Mouse (Mus musculus) heart, embryonic 12.5 days (tissue): ENCODE results near the gene Smo. TPM values are rescaled to one million over a fixed set of nuclear protein-coding genes. Genes with fewer than 3 reads are reported as not detected.

Experiments
- ATAC-seq: fragments of 200-750 bp; cut with Nextera tagmentation; 2 replicates; pipeline ENCODE4 v1.8.0; 2017; ENCODE audit warnings: moderate TSS enrichment, moderate library complexity; ENCODE audit not compliant: insufficient number of reproducible peaks, low FRiP score
- H3K27ac ChIP-seq: fragments of 300-500 bp; sonication (generic); 2 replicates; pipeline ENCODE4 v1.5.1; 2016; ENCODE audit warnings: mild to moderate bottlenecking, moderate library complexity; ENCODE audit not compliant: poor library complexity, severe bottlenecking
- H3K27me3 ChIP-seq: fragments of 300-500 bp; sonication (generic); replicated peaks from 2 replicates; pipeline ENCODE4 v1.6.1; 2016; ENCODE audit warnings: mild to moderate bottlenecking, moderate library complexity
- H3K36me3 ChIP-seq: fragments of 300-500 bp; sonication (generic); 2 replicates; pipeline ENCODE4 v1.6.1; 2016; ENCODE audit warnings: mild to moderate bottlenecking, moderate library complexity
- H3K4me1 ChIP-seq: fragments of 300-500 bp; sonication (generic); replicated peaks from 2 replicates; pipeline ENCODE4 v1.6.1; 2016; ENCODE audit warnings: mild to moderate bottlenecking
- H3K4me2 ChIP-seq: fragments of 300-500 bp; sonication (generic); 2 replicates; pipeline ENCODE4 v1.6.1; 2016; ENCODE audit warnings: mild to moderate bottlenecking, moderate library complexity
- H3K4me3 ChIP-seq: fragments of 300-500 bp; sonication (generic); 2 replicates; pipeline ENCODE4 v1.5.1; 2016; ENCODE audit warnings: mild to moderate bottlenecking
- H3K9ac ChIP-seq: fragments of 300-500 bp; sonication (generic); 2 replicates; pipeline ENCODE4 v1.6.1; 2016; ENCODE audit warnings: mild to moderate bottlenecking, moderate library complexity
- H3K9me3 ChIP-seq: fragments of 300-500 bp; sonication (generic); replicated peaks from 2 replicates; pipeline ENCODE4 v1.6.1; 2016; ENCODE audit warnings: mild to moderate bottlenecking, moderate library complexity
- WGBS: fragments of 180-500 bp; shearing (Covaris S2); methylation state at CpG from one replicate; pipeline ENCODE4 v1.1.7; 2016; 5-methylcytosine and 5-hydroxymethylcytosine counted together
- polyA plus RNA-seq: library from polyadenylated mRNA; unstranded; fragments of >200 nt; fragmentation: Nextera tagmentation; extraction: Ambion mirVana; gene quantifications from 2 replicates; pipeline ENCODE4 v1.2.1, GENCODE M21; 2016

Gene Smo
- polyA plus RNA-seq, 1 experiment from 2014 or later: 26.4 TPM

DNA sequence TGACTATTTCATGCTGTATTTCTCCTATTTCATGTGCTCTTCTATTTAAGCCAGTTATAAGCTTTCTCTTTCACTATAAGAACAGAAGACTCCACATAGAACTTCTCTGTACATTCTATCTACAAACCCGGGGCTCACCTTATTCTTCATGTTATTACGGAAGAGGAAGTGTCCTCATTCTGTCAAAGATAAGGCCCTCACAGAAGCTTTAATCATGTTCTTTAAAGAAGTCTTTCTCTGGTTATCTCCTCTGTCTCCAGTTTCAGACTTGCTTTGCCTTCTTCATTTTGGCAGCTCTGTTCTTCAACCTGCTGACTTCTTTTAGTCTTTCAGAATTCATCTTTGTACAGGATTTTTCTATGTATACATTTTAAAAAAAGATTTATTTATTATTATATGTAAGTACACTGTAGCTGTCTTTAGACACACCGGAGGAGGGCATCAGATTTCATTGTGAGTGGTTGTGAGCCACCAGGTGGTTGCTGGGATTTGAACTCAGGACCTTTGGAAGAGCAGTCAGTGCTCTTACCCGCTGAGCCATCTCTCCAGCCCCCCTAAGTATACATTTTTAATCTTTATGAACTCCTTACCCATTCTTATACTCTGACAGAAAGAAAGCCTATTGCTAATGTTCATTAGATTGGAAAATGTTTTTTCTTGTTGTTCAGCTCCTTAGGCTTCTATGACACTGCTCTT lies 41.4 kb downstream of the Smo start:
- H3K27me3 ChIP-seq: no peaks in the 10 kb centered on the region
- no peak for ATAC-seq
- no peaks in the 10 kb centered on the region for H3K36me3 ChIP-seq
- 63% methylated on average over 4 of the region's 4 CpGs for WGBS
- no peak overlapping the region for H3K4me2 ChIP-seq
- no peak overlapping the region for H3K9ac ChIP-seq
- no peaks in the 10 kb centered on the region for H3K9me3 ChIP-seq
- H3K27ac ChIP-seq: no peak overlapping the region
- H3K4me3 ChIP-seq: no peak overlapping the region
- H3K4me1 ChIP-seq: peaks cover 3% of the 10 kb centered on the region; the same call in 1 of the 2 replicates

GRCm38 (mm10) chr6:29777238-29777555 lies 41.9 kb downstream of the Smo start:
- H3K4me3 ChIP-seq: no peak overlapping the region
- no peak overlapping the region for H3K27ac ChIP-seq
- no peak overlapping the region for H3K4me2 ChIP-seq
- H3K4me1 ChIP-seq: peaks cover 3% of the 10 kb centered on the region; the same call in 1 of the 2 replicates
- no peaks in the 10 kb centered on the region for H3K27me3 ChIP-seq
- WGBS: 88% methylated on average over 3 of the region's 3 CpGs
- H3K9ac ChIP-seq: no peak overlapping the region
- no peaks in the 10 kb centered on the region for H3K9me3 ChIP-seq
- no peaks in the 10 kb centered on the region for H3K36me3 ChIP-seq
- ATAC-seq: no peak

DNA sequence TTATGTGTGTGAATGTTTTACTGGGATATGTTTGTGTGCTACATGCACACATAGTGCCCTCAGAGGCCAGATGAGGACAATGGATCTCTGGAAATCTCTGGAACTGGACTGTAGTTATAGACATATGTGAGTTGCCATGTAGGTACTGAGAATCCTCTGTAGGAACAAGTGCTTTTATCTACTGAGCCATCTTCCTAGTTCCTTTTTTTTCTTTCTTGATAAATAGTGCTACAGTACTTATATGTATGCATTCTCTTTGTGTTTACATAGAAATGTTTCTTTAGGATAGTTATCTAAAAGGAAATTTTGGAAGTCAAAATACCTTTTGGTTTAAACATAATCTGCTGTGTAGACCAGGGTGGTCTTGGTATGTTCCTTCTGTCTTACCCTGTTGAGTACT lies 44.8 kb downstream of the Smo start:
- H3K27ac ChIP-seq: no peak overlapping the region
- H3K9me3 ChIP-seq: no peaks in the 10 kb centered on the region
- H3K27me3 ChIP-seq: no peaks in the 10 kb centered on the region
- ATAC-seq: no peak
- peaks cover 3% of the 10 kb centered on the region; the same call in 1 of the 2 replicates for H3K4me1 ChIP-seq
- H3K36me3 ChIP-seq: no peaks in the 10 kb centered on the region
- H3K9ac ChIP-seq: no peak overlapping the region
- no peak overlapping the region for H3K4me2 ChIP-seq
- no peak overlapping the region for H3K4me3 ChIP-seq

- 96% methylated on average over 2 of the region's 2 CpGs for WGBS
- Histone ChIP-seq H3K4me2 (no peak overlapping the region), H3K27me3 (no peaks in the 10 kb centered on the region), H3K36me3 (no peaks in the 10 kb centered on the region), H3K4me3 (no peak overlapping the region), H3K4me1 (peaks cover 2% of the 10 kb centered on the region; the same call in 1 of the 2 replicates), H3K27ac (no peak overlapping the region), H3K9me3 (no peaks in the 10 kb centered on the region), H3K9ac (no peak overlapping the region)
- no peak for ATAC-seq
Measured at GRCm38 (mm10) chr6:29780571-29780970, 45.3 kb downstream of the Smo start.

DNA sequence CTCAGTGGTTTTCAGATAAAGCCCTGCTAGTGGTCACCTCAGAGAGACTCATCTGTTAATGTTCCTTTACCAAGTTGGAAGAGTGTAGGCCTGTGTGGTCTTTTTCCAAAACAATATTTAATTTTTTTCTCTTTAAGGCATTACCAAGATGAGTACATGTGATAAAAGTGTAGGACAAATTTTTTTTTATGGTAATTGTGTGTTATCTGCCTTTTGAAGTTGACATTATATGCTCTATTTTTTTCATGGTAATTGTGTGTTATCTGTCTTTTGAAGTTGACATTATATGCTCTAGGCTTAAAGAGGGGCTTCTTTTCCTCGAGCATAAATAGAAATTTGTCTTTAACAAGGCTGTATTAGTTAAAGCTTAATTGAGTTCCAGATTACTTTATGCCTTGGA lies 46.9 kb downstream of the Smo start:
- H3K4me3 ChIP-seq: no peak overlapping the region
- H3K36me3 ChIP-seq: no peaks in the 10 kb centered on the region
- H3K27me3 ChIP-seq: no peaks in the 10 kb centered on the region
- H3K27ac ChIP-seq: no peak overlapping the region
- H3K9ac ChIP-seq: no peak overlapping the region
- 75% methylated on average over 1 of the region's 1 CpGs for WGBS
- ATAC-seq: no peak
- H3K4me1 ChIP-seq: no peaks in the 10 kb centered on the region; the same call in 1 of the 2 replicates
- H3K4me2 ChIP-seq: no peak overlapping the region
- H3K9me3 ChIP-seq: no peaks in the 10 kb centered on the region

DNA sequence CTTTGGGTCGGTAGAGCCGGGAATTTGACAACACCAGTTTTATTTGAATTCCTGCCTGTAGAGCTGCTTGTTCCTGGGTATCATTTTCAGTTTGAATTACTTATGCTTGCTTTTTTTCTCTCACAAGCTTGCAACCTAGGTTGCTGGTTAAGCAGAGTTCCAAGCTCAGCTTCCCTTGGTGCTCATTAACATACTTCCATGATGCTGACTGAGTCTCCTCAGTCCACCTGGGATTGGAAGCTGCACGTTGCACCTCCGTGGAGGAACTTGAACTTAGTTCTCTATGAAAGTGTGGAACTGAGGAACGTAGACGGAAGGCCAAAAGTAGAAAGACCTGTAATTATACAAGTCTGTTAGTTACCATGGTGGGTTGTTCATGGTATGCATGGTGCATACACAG lies 48.7 kb downstream of the Smo start:
- WGBS: 88% methylated on average over 6 of the region's 6 CpGs
- Histone ChIP-seq H3K27me3 (no peaks in the 10 kb centered on the region), H3K9me3 (no peaks in the 10 kb centered on the region), H3K27ac (no peak overlapping the region), H3K9ac (no peak overlapping the region), H3K4me3 (no peak overlapping the region), H3K36me3 (no peaks in the 10 kb centered on the region), H3K4me2 (no peak overlapping the region), H3K4me1 (no peaks in the 10 kb centered on the region; the same call in 1 of the 2 replicates)
- ATAC-seq: no peak

DNA sequence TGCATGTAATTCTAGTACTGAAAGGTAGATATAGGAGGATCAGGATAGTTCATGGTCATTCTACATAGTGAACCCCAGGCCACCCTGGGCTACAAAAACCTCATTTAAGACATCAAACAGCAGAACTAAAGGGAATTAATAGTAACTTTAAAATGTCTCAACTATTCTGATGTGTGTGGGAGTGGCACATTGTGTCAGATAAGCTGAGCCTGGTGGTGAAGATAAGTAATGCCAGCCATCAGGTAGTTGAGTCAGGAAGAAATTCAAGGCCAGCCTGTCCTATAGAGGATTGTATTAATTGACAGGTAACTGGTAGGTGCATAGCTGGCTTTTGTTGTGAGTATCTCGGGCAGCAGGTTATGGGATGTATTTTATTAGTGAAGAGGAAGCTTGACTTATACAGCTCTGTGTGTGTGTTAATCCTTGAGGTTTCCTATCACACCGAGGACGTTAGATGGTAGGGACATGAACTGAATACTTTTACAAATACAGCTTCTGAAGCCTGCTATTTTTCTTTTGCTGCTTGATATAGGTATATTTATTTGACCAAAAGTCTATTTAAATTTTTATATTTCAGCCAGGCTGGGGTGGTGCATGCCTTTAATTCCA lies 49.2 kb downstream of the Smo start:
- no peaks in the 10 kb centered on the region for H3K27me3 ChIP-seq

GRCm38 (mm10) chr6:29785759-29786158 lies 50.5 kb downstream of the Smo start:
- no peak overlapping the region for H3K4me2 ChIP-seq
- H3K27ac ChIP-seq: no peak overlapping the region
- no peak overlapping the region for H3K4me3 ChIP-seq
- no peak overlapping the region for H3K9ac ChIP-seq
- H3K4me1 ChIP-seq: no peaks in the 10 kb centered on the region; the same call in 1 of the 2 replicates
- H3K9me3 ChIP-seq: no peaks in the 10 kb centered on the region
- no peak for ATAC-seq
- 80% methylated on average over 5 of the region's 5 CpGs for WGBS
- H3K36me3 ChIP-seq: no peaks in the 10 kb centered on the region
- H3K27me3 ChIP-seq: no peaks in the 10 kb centered on the region

More for the DNA sequence above, 49.2 kb downstream of the Smo start:
- Histone ChIP-seq H3K27ac (no peak overlapping the region), H3K9me3 (no peaks in the 10 kb centered on the region), H3K4me1 (no peaks in the 10 kb centered on the region; the same call in 1 of the 2 replicates), H3K36me3 (no peaks in the 10 kb centered on the region), H3K4me2 (no peak overlapping the region), H3K4me3 (no peak overlapping the region), H3K9ac (no peak overlapping the region)
- ATAC-seq: no peak
- 86% methylated on average over 3 of the region's 3 CpGs for WGBS

DNA sequence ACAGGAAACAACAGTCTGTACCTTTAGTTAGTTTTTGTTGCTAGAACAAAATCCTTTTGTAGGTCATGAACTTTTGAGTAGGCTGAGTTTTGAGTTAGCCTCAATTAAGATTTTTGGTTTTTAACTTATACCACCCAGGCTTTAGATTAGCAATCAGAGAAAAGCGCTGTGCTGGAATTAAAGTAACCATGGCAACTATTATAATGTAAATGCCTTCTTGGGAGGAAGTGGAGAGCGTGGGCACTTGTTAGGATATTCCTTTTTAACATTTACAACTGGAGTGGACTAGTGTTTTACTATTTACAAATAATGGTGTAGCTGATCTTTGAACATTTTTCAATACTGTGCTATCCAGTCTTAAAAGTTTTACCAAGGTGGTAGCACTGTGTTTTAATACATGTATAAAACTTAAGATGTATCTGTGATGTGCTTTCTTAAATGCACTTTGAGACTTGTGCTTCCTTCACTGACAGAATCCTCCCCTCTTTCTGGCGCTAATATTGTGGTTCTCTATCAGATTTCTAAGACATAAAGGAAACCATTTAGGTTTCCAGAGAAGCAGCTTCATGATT lies 53.6 kb downstream of the Smo start:
- WGBS: 76% methylated on average over 3 of the region's 3 CpGs
- no peak overlapping the region for H3K4me3 ChIP-seq
- H3K36me3 ChIP-seq: no peaks in the 10 kb centered on the region
- no peak for ATAC-seq
- H3K4me2 ChIP-seq: no peak overlapping the region
- no peak overlapping the region for H3K27ac ChIP-seq
- no peaks in the 10 kb centered on the region for H3K9me3 ChIP-seq
- no peaks in the 10 kb centered on the region; the same call in 1 of the 2 replicates for H3K4me1 ChIP-seq
- no peaks in the 10 kb centered on the region for H3K27me3 ChIP-seq
- H3K9ac ChIP-seq: no peak overlapping the region

DNA sequence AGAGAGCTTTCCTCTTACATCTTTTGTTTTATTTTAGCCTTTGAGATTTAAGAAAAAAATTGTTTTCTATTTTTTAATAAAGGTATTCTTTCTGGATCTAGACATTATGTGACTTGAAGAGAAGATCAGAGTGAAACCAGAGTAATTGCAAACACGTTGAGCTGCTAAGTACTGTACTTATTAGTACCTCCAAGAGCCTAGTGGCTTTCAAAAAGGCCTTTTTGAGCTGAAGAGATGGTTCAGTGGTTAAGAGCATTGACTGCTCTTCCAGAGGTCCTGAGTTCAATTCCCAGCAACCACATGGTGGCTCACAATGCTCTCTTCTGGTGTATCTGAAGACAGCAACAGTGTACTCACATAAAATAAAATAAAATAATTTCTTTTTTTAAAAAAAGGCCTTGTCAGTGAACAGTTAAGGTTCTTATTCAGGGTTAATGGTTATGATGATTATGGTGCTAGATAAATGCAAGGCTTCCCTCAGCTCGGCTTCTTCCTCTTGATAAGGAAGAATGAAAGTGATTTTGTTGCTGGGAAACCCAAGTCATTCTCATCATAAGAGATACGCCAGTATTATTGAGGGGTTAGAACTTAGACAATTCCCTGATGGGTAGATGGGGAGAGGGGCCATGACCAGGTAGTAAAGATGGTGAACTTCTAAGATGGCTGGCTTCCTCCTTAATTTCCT lies 54.9 kb downstream of the Smo start:
- no peak for ATAC-seq
- no peak overlapping the region for H3K4me2 ChIP-seq
- H3K9ac ChIP-seq: no peak overlapping the region
- no peaks in the 10 kb centered on the region for H3K4me1 ChIP-seq
- H3K4me3 ChIP-seq: no peak overlapping the region
- no peaks in the 10 kb centered on the region for H3K36me3 ChIP-seq
- 73% methylated on average over 3 of the region's 3 CpGs for WGBS
- no peaks in the 10 kb centered on the region for H3K27me3 ChIP-seq
- no peak overlapping the region for H3K27ac ChIP-seq
- H3K9me3 ChIP-seq: no peaks in the 10 kb centered on the region

GRCm38 (mm10) chr6:29793520-29793919 lies 58.2 kb downstream of the Smo start:
- no peaks in the 10 kb centered on the region for H3K27me3 ChIP-seq
- WGBS: 65% methylated on average over 1 of the region's 1 CpGs
- H3K27ac ChIP-seq: no peak overlapping the region
- ATAC-seq: no peak
- no peak overlapping the region for H3K4me3 ChIP-seq
- no peaks in the 10 kb centered on the region for H3K9me3 ChIP-seq
- no peak overlapping the region for H3K4me2 ChIP-seq
- no peak overlapping the region for H3K9ac ChIP-seq
- H3K36me3 ChIP-seq: no peaks in the 10 kb centered on the region
- no peaks in the 10 kb centered on the region for H3K4me1 ChIP-seq
